Mouse (Mus musculus) cerebellum, postnatal 14 days (tissue): Measurements from ENCODE around the gene Hoxa11.

Experiments
- DNase-seq, 2 experiments: peaks; one replicate each; pipeline ENCODE4 v3.0.0; 2021; ENCODE audit warnings: mixed read lengths in 2 of 2

Gene Hoxa11

DNA sequence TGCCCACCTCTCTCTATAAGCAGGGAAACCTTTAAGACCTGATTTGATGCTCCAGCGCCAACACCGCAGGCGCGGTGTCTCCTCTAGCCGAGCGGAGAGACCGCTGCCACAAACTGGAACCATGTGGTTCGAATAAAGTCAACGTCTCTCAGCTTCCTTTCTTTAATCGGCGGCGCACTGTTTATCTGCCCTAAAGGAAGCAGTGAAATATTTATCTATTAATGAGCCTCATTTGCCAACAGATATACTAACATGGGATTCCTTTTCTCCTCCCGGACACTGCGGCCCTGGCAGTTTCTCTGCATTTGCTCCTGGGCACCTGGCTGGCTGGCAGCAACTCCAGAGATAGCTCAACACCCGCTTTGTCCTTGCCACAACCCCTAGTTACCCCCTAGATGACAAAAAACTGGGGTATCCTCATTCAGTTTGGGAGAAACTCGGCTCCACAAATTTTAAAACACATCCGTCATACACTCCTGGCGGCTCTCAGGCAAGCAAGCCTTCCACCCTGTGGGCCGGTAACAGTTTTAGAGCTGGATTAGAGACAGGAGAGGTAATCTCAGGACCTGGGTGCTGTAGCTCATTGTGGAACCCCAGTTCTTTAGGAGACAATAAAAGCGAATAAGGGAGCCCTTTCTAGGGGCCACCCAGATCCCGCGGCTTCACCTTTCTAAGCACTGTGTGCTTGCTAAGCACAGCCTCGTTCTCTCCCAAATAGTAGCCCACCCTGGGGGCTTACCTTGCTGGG is 27.5 kb downstream of the Hoxa11 start:
- DNase-seq = peak in 1 of 2 experiments; percentile 13

DNA sequence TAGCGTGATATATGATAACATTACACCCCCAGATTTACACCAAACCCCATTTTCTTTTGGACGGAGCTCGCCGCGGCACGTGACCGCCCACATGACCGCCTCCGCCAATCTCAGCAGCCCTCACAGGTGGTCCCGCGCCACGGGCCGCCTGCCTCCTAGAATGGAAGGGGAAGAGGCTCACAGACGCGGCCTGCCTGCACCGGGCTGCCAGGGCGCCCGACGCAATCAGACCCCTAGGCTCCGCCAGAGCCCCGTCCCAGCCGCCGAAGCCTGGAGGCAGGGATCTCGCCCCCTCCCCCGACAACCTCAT is 28.2 kb downstream of the Hoxa11 start:
- DNase-seq = no peak

DNA sequence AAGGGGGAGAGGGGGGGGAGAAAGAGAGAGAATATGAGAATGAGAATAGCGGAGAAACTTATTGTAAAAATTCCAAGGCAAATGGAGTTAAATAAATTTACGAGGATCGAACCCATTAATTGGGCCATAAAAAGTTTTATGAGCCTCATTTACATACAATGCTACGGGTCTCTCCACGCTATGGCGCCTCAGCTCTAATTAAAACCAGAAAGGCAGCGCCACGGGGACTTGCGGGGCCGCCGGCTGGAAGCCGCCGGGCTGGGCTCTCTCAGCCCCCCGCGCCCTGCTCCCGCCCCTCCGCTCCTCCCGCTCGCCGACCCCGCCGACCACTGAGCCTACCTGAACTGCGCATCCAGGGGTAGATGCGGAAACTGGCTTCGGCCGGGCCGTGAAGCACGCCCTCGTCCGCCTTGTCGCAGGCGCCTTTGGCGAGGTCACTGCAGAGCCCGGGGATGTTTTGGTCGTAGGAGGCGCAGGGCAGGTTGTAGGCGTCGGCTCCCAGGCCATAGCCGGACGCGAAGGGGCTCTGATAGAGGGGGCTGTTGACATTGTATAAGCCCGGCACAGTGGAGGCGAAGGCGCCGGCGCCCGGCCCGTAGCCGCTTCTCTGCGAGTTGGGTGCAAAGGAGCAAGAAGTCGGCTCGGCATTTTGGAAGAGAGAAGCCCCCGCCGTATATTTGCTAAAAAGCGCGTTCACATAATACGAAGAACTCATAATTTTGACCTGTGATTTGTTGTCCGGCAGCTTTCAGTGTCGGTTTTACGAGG is 28.7 kb downstream of the Hoxa11 start:
- DNase-seq = no peak

DNA sequence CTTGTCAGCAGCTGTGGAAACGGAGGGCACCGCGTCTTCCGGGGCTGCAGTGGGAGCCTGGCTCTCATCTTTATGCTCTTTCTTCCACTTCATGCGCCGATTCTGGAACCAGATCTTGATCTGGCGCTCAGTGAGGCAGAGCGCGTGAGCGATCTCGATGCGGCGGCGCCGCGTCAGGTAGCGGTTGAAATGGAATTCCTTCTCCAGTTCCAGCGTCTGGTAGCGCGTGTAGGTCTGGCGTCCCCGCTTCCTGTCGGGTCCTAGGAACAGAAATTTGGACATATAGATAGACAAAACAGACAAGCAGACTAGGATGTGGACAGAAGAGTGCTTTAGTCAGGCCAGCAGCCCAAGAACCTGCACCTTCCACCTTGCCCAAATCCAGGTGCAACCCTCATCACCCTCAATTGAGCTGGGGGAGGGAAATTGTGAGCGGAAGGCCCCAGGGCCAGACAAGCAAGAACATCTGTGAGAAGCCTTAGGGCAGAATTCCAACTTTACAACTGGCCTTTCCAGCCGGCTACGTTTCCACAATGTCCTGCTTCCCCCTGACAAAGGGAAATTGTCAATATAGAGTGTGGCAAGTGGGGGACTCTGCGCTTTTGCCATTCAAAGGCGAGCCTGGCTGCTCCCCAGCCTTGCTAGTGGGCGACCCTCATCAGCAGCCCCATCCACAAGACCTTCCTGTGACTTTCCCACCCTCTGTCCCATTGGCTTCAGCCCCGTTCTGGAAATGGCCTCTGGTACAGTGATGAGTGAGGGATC is 29.7 kb downstream of the Hoxa11 start:
- no peak for DNase-seq

DNA sequence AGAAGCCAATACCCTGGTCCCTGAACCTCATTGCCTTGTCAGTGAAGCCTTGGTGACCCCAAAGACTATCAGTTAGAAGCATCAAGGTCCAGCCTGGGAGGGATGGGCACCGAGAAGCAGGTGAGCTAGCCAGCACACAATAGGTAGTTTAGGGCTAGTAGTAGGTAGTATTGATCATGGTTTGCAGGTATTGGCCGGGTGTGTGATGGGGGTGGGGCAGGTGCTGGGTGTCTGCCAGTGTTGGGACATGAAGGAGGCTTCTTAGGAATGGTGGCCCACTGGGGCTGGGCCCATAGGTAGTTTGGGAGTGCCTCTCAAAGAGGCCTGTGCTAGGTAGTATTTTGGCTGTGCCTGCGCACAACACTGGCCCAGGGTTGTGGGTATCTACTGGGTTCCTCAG is 30.5 kb downstream of the Hoxa11 start:
- no peak for DNase-seq

DNA sequence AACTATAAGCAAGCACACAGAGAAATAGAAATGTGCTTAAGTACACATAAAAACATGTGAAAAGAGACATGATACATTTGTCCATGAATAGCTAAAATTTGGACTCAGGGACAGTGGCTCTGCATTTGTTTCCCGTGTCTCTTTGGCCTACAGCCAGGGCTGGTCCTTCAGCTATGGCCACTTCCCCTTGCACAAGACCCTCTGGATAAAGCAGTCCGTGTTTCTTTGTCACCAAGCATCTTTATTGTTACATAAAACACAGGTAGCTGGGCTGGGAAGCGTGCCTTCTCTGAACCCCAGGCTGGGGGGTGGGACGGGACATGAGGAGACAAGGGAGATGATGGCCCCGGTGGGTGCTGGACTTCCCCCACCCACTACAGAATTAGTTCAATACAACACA is 31.3 kb downstream of the Hoxa11 start:
- no peak for DNase-seq

DNA sequence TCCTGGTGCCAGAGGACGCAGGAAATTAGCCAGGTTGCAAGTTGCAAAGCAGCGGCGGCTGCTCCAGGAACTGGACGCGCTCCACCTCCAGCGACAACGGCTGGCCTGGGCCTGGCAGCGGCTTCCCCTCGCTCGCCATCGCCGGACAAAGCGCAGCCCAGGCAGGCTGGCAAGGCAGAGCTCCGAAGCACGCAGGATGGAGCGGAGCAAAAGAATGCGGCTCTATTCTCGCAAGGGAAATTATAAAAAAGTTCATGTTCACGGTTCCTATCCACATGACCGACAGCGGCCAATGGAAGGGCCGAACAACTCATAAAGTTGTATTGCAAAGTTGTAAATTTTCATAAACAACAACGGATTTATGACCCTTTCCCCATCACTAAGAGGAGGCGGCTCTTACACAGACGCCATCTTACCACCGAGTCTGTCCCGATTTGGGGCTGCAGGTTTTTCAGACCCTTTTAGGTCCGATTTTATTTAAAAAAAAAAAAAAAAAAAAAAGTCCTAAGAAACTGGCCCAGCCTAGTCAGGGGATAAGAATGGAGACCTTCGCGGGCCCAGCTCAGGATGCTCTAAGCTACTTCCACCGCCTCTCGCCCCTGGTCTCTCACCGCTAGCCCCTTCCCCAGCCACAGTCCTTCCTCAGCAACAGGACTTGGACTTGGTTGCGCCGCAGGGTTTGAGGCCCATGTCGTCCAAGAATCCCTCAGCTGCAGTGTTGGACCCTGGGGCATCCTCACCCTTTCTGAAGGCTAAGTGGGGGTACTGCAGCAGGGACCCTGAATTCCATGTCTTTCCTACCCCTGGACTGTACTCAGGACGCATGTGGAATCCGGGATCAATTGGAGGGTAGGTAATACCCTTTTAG is 32.3 kb downstream of the Hoxa11 start, which contains the start of the genes Hoxa3 and Gm28308:
Gene Hoxa3 (minus strand): TSS at position 218 of the 868 bp plus-strand sequence.
Gene Gm28308 (minus strand): TSS at position 221 of the 868 bp plus-strand sequence.
- DNase-seq = no peak

DNA sequence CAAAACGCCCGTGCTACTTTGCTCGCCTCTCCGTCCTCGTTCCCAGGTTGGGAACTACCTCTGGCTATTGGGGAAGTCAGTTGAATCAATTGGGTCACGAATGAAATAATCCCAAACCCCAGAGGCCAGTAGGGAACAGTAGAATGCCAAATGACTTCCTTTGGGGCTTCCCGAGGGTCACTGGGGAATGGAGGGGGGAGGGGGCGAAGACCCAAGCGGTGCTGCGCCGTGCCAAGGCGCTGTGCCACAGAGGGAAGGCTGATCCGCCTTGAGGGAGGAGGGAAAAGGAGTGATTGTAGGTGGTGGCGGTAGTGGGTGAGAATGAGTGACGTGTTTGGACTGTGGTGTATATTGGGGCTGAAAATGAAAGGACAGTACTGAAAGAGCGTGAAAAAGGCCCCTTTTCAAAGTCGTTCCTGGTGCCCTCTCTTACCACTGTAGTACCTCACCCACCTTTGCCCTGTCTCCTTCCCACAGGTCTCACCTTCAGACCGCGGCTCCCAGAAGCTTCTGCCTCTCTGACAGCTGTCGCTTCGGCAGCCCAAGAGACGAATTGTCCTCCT is 33.0 kb downstream of the Hoxa11 start:
- DNase-seq = no peak

DNA sequence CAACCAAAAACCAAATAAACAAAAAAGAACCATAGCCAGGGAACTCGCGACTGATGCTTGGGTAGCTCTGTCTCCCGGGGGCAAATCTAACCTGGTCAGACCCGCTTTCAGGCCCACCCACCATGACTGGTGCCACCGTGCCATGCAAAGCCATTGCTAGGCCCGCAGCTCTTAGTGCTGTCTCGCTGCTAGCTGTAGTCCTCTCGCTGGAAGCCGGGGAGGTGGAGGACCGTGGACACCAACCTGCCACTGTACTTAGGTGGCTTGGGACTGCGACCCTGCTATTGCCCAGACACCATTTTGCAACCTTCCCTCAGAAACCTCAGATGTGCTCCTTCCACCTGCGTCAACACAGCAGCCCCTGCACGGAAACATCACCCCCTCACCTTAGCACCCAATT is 33.6 kb downstream of the Hoxa11 start:
- DNase-seq = no peak

DNA sequence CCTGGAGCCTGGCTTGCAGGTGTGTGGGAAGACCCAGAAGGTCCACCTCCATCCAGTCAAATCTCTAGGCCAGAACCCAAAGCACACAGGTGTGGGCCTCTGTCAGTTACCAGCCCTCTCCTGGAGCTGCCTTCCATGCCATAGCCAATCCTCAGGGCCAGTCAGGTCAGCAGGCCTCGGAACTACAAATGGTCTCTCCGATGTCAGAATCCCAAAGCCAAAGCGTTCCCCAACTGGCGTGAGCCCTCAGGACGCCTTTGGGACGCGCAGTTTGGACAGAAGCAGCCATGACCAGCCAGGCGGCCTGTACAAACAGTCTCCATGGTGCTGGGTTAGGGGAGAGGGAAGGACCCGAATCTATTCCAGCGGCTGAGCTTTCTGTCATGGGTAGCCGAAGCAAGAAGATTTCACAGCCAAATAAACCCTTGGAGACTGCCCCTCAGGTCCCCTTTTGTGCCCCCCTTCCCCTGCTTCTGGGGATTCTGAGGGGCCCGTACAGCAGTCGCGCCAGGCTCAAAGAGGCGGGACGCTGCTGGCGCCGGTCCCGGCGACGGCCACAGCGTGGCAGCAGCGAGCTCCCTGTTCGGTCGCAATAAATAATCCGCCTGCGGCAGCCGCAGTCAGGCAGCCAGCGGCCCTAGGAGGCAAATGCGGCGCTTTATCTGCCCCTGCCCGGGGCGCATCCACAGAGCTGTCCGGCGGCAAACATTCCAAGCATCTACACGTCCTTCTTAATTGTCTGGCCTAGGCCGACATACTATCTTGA is 34.3 kb downstream of the Hoxa11 start:
- DNase-seq = peak; percentile 76 to 79

DNA sequence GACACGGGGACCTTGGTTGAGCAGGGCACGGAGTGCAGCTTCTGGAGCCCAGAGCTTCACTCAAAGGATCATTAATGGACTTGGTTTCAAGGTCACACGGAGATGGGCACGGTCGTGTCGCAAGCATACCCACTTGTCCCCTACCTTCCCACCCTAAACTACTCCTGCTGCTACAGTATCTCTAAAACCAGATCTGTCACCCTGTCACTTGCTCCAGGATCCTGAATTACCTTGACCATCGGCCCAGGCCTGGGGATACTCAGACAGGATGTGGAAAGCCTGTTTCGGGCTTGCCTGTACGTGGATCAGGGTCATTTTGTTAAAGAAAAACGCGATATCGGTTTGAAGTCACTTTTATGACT is 35.9 kb downstream of the Hoxa11 start:
- DNase-seq = no peak

DNA sequence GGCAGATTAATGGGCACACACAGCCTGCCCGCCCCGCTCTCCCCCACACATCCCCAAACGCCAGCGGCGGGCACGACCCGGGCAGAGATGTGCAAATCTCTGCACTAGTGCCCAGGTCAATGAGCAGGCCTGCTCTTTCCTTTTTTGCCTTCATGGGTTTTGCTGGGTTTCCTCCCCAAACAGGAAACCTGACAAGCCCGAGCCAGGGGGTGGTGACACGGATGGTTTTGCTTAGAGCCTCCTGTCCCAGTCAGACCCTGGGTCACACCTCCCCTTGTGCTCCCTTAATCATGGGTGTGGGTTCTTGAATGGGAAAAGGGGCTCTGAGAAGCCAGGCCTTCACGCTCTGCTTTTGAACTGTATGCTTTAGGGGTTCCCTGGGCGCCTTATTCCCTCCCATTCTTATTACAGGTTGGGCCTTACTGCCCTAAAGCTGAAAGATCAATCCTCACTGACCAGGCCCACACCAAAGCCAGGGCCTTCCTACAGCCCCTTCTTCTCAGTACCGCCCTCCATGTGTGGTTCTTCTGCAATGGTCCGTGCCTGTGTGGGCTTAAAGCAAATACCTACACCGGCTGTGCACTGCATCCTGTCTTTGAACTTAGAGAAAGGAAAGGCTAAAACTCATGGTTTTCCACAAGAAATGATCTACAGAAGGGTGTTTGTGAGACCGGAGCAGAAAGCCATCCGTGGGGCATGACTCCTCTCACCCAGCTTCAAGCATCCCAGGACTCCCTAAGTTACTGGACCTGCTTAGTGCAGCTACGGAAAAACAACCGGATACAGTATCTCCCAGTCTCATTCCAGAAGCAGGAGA is 36.5 kb downstream of the Hoxa11 start:
- no peak for DNase-seq

DNA sequence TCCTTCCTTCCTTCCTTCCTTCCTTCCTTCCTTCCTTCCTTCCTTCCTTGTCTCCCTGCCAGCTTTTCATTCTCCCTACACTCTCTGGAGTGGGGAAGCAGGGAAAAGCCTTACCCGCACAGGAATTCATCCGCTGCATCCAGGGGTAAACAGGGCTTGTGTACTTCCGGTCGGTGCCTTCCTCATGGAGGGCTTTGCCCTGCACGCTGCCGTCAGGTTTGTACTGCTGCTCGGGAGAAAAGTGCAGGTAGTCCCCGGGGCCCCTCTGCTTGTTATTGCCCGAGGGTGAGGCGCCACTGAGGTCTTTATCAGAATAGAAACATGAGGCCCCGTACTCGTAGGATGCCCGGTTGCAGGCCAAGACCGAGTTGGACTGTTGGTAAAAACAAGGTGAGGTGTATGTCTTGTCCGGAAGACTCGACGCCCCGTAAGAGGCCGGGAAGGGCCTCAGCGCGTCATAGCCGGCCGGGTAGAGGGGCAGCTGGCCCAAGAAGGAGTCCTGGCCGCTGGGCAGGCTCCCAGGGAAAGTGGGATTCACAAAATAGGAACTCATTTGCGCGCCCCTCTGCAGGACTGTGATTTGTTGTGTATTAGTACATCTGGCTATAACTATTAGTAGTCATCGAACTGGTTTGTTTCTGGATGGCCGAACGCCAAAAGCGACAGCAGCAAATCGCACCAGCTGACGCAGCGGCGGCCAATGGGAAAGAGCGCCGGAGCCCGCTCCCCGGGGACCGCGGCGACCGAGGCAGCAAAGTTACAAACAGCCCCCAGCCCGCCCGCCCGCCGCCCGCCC is 37.3 kb downstream of the Hoxa11 start, which contains the start of gene Hoxa6:
Gene Hoxa6 (minus strand): TSS at position 651 of the 796 bp plus-strand sequence.
- DNase-seq = no peak

DNA sequence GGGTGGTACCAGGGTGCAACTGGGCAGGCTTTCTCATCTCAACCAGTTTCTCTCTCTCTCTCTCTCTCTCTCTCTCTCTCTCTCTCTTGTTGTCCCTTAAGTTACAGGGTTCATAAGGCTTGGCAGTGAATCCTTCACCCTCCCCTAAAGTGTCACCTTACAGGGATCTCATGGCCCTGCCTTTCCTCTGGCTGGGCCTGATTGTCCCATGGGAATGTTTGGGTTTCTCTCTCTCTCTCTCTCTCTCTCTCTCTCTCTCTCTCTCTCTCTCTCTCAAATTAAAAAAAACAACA is 38.0 kb downstream of the Hoxa11 start:
- no peak for DNase-seq

DNA sequence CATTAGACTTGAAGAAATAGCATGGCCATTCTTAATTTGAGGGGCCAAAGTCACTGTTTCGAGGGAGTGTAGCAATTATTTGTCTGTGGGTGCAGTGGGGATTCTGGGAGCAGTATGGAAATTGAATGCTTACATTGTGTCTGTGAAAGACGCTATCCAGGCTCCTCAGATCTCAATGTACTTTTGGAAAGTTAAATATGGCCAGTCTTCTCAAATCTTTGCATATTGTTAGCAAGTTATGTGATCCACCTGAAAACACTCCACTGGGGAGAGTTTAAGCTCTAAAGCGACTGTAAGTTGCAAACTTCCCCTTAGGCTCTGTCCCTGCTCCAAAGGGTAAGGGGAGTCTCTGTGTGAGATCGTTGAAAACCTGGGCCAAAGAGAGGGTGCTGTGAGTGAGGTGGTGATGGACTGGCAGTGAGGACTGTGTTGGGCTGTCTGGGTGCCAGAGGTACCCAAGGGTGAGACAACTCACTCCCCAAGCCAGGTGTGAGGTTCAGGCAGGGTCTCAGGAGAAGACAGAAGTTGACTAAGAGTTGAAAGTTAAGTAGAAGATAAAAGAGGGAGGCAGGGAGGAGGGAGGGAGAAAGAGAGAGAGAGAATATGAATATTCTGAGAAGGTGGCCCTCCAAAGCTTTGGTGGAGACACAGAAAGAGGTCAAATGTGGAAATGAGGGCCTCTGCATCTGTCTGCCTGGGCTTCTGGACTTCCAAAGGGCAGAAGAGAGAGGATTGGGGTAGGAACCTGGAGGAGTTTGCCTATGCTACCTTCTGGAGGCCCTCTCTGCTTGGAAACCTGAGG is 38.5 kb downstream of the Hoxa11 start:
- DNase-seq = no peak

DNA sequence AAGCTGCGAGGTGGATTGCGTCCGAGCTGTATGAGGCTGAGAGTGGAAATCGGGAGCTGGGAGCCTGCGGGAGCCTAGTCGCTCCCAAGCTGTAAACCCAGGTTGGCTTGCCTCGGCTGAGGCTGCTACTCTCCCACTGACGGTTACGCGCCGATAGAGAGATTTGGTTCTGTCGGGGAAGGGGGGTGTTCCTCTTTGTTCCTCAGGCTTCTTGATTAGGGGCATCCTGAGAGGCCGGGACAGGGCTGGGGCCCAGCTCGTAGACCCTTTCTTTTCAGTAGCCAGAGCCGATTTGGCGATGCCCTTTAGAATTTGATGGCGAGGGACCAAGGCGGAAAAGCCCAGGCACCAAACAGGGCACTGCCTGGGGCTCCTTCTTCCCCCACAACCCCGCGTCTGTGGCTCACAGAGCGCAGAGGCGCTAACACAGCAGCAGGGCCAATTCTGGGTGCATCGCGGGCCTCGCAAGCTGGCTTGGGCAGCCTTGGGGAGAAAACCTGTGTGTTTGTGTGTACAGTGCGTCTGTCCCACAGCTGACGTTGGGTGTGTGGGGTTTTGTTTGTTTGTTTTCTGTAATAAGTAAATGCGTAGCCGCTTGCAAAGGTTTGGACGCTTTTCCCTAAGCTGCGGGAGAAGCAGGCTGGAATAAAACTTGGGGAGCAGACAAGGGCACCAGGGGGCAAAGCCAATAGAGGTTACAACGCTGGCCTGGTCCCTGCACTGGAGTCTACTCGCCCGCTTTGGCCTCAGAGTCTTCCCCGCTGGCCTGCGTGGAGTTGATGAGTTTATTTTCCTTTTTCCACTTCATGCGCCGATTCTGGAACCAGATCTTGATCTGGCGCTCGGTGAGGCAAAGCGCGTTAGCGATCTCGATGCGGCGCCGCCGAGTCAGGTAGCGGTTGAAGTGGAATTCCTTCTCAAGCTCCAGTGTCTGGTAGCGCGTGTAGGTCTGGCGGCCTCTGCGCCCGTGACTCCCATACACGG is 39.7 kb downstream of the Hoxa11 start:
- no peak for DNase-seq

DNA sequence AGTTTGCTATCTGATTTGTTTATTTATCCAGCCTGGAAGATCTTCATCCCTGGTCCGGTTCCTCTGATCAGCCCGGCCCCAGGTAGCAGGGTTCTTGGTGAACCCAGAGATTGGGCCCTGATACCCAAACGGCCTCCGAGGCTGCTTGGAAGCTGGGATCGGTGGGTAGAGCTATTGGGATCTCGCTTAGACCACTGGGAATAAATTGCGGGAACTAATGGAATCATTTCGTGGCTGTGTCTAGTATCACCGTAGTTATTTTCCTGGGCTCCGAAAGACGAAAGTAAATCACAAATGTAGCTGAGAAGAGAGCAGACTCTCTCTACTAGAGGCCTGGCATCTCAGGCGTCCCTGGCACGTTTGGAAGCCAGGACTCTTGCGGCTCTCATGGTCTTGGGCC is 40.4 kb downstream of the Hoxa11 start:
- DNase-seq = no peak
